Mouse (Mus musculus) midbrain, embryonic 11.5 days (tissue): Measurements from ENCODE around the gene Sec61b. TPM values are rescaled to one million over a fixed set of nuclear protein-coding genes. Genes with fewer than 3 reads are reported as not detected.

Source experiments
- ATAC-seq: fragments of 200-750 bp; cut with Nextera tagmentation; 2 replicates; pipeline ENCODE4 v1.8.0; 2017; ENCODE audit warnings: moderate TSS enrichment, moderate library complexity; ENCODE audit not compliant: low FRiP score
- DNase-seq: peaks from one replicate; pipeline ENCODE4 v3.0.0; 2015; ENCODE audit warnings: low spot score; ENCODE audit errors: missing footprints
- H3K27ac ChIP-seq: fragments of 300-500 bp; sonication (generic); 2 replicates; pipeline ENCODE4 v1.5.1; 2014; ENCODE audit warnings: low read depth, low read length
- H3K27me3 ChIP-seq: fragments of 300-500 bp; sonication (generic); 2 replicates; pipeline ENCODE4 v1.6.1; 2014; ENCODE audit warnings: mild to moderate bottlenecking, low read length, moderate library complexity, mixed read lengths; ENCODE audit not compliant: control insufficient read depth, insufficient read depth
- H3K36me3 ChIP-seq: fragments of 300-500 bp; sonication (generic); 2 replicates; pipeline ENCODE4 v1.6.1; 2014; ENCODE audit warnings: mild to moderate bottlenecking, low read length, moderate library complexity, mixed read lengths; ENCODE audit not compliant: control insufficient read depth, insufficient read depth
- H3K4me1 ChIP-seq: fragments of 300-500 bp; sonication (generic); 2 replicates; pipeline ENCODE4 v1.6.1; 2014; ENCODE audit warnings: low read length; ENCODE audit not compliant: control insufficient read depth, insufficient read depth
- H3K4me2 ChIP-seq: fragments of 300-500 bp; sonication (generic); 2 replicates; pipeline ENCODE4 v1.6.1; 2014; ENCODE audit warnings: mild to moderate bottlenecking, moderate library complexity
- H3K4me3 ChIP-seq: fragments of 300-500 bp; sonication (generic); 2 replicates; pipeline ENCODE4 v1.5.1; 2014; ENCODE audit warnings: low read depth, low read length
- H3K9ac ChIP-seq: fragments of 300-500 bp; sonication (generic); 2 replicates; pipeline ENCODE4 v1.6.1; 2014; ENCODE audit warnings: low read length
- H3K9me3 ChIP-seq: fragments of 300-500 bp; sonication (generic); 2 replicates; pipeline ENCODE4 v1.6.1; 2016; ENCODE audit warnings: low read length; ENCODE audit not compliant: control insufficient read depth
- WGBS: fragments of 180-500 bp; shearing (Covaris S2); extraction: QIAGEN DNeasy Blood & Tissue Kit; methylation state at CpG from one replicate; pipeline ENCODE4 v1.1.7; 2014; 5-methylcytosine and 5-hydroxymethylcytosine counted together
- polyA plus RNA-seq: library from polyadenylated mRNA; unstranded; fragments of >200 nt; fragmentation: Nextera tagmentation; extraction: Ambion mirVana; gene quantifications from 2 replicates; pipeline ENCODE4 v1.2.1, GENCODE M21; 2014

The Sec61b gene
- polyA plus RNA-seq, 1 experiment from 2014 or later: 364 TPM

DNA sequence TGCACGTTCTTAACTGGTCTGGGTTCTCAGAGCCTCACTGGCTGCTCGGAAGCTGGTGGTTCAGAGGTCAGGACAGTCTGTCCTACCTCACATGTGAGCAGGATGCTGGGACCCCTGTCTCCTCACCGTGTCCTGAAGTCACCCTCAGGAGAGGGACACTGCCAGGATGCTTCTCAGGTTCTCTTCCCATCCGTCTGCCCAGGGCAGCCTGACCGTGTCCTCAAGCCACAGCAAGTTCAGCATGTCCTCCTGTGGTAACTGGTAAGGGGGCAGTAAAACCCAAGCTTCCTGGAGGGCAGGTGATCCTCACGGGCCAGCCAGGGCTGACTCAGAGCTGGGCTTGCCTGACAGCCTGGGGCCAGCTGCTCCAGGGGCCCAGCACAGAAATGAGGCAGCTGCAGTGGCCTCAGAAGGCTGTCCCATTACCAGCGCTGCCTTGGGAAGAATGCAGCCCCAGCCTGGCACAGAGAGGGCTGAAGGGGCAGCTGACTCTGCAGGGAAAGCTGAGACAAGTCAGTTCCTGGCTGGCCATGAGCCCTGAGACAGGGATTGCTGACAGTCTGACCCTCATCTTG is 23.4 kb downstream of the Sec61b start:
- Histone ChIP-seq H3K36me3 (no peaks in the 10 kb centered on the region), H3K4me3 (no peak overlapping the region), H3K27ac (no peak overlapping the region), H3K4me2 (no peak overlapping the region), H3K27me3 (no peaks in the 10 kb centered on the region), H3K9me3 (no peaks in the 10 kb centered on the region), H3K9ac (no peak overlapping the region), H3K4me1 (no peaks in the 10 kb centered on the region)
- no peak for ATAC-seq
- DNase-seq: no peak
- WGBS: 76% methylated on average over 7 of the region's 7 CpGs

DNA sequence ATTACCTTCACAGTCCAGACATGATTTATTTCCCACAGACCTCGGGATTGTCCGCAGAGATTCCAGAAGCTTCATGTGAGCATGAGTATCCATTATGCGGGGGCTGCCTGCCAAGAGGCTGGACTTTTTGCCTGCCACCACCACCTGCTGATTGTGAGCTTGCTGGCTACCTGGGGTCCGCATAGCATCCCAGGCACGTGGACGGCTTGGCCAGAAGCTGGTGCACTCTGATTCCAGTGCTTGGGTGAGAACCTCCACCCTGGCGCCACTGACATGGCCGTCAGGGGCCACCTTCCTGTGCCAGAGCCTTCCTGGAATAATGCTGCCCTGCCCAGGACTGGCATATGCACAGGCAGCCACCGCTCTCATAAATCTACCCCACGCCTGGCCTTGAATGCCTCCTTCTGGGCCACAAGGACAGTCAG is 24.7 kb downstream of the Sec61b start:
- Histone ChIP-seq H3K9me3 (no peaks in the 10 kb centered on the region), H3K36me3 (no peaks in the 10 kb centered on the region), H3K27me3 (no peaks in the 10 kb centered on the region), H3K9ac (no peak overlapping the region), H3K4me1 (no peaks in the 10 kb centered on the region), H3K4me3 (no peak overlapping the region), H3K27ac (no peak overlapping the region), H3K4me2 (no peak overlapping the region)
- ATAC-seq (no peak), DNase-seq (no peak)
- 83% methylated on average over 10 of the region's 10 CpGs for WGBS

DNA sequence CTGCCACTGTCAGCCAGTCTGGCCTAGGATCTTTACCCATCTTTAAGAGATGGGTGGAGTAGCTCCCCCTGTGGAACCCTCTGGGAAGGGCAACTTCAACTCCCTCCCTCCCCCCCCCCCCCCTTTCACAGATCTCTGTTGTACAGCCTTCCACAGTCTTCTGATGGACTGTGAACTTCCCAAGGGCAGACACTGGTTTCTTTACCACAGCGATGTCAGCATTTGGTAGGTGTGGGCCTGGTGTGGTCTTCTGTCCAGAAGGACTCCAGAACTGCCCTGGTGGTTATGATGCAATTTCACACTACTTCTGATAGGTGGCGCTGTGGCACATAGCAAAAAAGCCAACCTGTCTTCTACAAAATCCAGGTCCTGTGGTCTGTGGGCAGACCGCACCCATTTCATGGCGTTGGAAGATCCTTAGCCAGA is 28.1 kb downstream of the Sec61b start:
- Histone ChIP-seq H3K4me3 (no peak overlapping the region), H3K4me2 (no peak overlapping the region), H3K4me1 (no peaks in the 10 kb centered on the region), H3K9ac (no peak overlapping the region), H3K36me3 (no peaks in the 10 kb centered on the region), H3K27ac (no peak overlapping the region), H3K9me3 (no peaks in the 10 kb centered on the region), H3K27me3 (no peaks in the 10 kb centered on the region)
- DNase-seq (peak; percentile 90), ATAC-seq (peak; percentile 61; the same call in 1 of the 2 replicates)
- WGBS: 33% methylated on average over 4 of the region's 4 CpGs

DNA sequence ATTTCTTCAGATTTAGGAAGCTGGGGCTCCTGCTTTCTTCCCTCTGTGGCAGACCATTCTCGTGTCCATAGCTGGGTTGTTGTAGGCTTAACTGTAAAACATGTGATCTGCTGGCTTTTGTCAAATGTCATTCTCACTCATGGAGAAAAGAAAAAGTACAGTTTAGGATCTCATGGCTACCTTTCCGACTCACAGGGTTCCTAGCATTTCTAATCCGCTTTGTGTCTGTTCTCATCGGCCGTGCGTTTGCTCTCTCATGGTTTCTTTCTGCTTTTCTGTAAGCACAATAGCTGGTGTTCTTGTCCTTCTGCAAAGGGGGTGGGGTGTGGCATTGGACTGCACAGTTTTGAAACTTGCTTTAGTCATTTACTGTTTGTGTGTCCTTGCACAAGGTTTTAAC is 28.6 kb downstream of the Sec61b start:
- no peak for ATAC-seq
- Histone ChIP-seq H3K27ac (no peak overlapping the region), H3K4me2 (no peak overlapping the region), H3K9me3 (no peaks in the 10 kb centered on the region), H3K36me3 (no peaks in the 10 kb centered on the region), H3K4me1 (no peaks in the 10 kb centered on the region), H3K27me3 (no peaks in the 10 kb centered on the region), H3K9ac (no peak overlapping the region), H3K4me3 (no peak overlapping the region)
- DNase-seq: peak; percentile 86
- 83% methylated on average over 6 of the region's 6 CpGs for WGBS

DNA sequence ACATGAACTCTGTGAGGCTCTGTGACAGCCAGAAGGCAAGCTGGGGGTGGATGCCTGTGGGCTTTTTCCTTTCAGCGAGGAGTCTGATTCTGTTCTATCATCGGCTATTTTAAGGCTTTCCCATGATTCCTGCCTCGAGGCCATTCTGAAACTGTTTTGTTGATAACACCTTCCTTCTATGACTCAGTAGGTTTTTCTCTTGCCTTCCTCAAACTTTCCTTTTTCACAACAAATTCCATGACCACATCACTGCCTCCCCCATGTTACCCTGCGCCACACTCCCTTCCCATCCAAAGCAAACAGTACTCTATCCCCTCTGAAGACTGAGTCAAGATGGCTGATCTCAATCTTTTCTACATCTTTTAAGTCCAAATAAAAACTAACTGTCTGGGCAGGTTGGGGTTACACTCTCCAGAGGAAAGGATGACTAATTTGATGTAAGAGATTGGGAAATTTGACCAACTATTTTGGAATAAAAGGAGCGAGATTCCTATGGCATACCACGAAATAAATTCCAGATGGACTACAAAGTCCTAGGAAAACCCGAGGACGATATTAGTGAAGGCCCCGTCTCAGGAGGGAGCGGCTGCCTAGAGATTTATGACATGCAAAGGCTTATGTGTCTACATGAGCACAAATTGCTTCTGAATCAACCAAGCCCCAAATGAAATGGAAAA is 30.5 kb downstream of the Sec61b start:
- Histone ChIP-seq H3K4me2 (no peak overlapping the region), H3K27me3 (no peaks in the 10 kb centered on the region), H3K27ac (no peak overlapping the region), H3K9me3 (no peaks in the 10 kb centered on the region), H3K4me1 (no peaks in the 10 kb centered on the region), H3K36me3 (no peaks in the 10 kb centered on the region), H3K9ac (no peak overlapping the region), H3K4me3 (no peak overlapping the region)
- DNase-seq (no peak), ATAC-seq (no peak)
- 85% methylated on average over 10 of the region's 10 CpGs for WGBS

DNA sequence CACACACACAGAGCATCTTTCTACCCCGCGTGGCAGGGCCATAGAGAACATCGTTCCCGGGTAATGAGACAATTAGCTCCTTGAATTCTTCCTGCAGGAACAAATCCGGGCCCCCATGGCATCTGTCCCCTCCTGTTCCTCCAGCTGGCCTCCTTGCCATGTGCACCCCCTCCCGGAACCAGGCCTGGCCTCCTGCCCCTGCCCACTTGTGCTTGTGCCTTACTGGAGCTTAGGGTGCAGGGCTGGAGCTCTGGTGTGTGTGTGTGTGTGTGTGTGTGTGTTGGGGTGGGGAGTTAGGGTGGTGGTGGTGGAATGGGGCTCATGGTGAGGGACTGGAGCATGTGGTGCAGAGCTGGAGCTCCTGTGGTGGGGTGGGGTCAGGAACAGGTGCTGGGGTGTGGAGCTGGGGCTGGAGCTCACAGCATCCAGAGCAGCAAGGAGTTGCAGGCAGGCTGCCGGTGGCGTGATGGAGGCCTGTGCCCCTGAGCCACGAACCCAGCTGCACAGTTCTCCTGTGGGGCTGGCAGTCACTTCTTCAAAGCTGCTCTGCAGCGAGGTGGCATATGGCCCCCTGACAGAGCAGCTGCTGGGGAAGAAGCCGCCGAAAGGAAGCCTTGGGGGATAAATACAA is 44.2 kb downstream of the Sec61b start:
- H3K27me3 ChIP-seq: no peaks in the 10 kb centered on the region
- no peak overlapping the region for H3K9ac ChIP-seq
- H3K4me2 ChIP-seq: no peak overlapping the region
- H3K9me3 ChIP-seq: no peaks in the 10 kb centered on the region
- H3K36me3 ChIP-seq: no peaks in the 10 kb centered on the region
- no peak overlapping the region for H3K4me3 ChIP-seq
- 67% methylated on average over 12 of the region's 12 CpGs for WGBS
- no peaks in the 10 kb centered on the region for H3K4me1 ChIP-seq
- DNase-seq (peak; percentile 77), ATAC-seq (peak; percentile 35; the same call in 1 of the 2 replicates)
- H3K27ac ChIP-seq: no peak overlapping the region

DNA sequence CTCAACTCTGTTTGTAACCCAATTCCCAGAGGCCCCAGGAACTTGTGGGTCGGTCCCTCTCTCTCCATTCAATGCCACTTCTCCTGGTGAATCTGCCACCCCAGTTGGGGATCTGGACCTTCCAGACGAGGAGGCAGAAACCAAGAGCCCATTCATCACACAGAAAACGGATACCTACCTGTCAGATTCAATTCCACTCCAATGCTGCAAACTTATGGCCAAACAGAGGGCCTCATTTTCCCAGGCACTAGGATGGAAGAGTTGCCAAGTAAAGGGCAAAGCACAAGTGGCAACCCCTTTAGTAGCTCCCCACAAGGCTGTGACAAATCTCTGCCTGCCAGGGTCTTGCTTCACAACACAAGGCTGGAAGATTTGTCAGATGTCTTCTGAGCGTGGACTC is 45.6 kb downstream of the Sec61b start:
- DNase-seq: peak; percentile 14
- no peaks in the 10 kb centered on the region for H3K9me3 ChIP-seq
- no peak overlapping the region for H3K4me3 ChIP-seq
- H3K27me3 ChIP-seq: no peaks in the 10 kb centered on the region
- H3K4me2 ChIP-seq: no peak overlapping the region
- no peak for ATAC-seq
- no peaks in the 10 kb centered on the region for H3K36me3 ChIP-seq
- H3K9ac ChIP-seq: no peak overlapping the region
- no peaks in the 10 kb centered on the region for H3K4me1 ChIP-seq
- 76% methylated on average over 4 of the region's 4 CpGs for WGBS
- H3K27ac ChIP-seq: no peak overlapping the region

DNA sequence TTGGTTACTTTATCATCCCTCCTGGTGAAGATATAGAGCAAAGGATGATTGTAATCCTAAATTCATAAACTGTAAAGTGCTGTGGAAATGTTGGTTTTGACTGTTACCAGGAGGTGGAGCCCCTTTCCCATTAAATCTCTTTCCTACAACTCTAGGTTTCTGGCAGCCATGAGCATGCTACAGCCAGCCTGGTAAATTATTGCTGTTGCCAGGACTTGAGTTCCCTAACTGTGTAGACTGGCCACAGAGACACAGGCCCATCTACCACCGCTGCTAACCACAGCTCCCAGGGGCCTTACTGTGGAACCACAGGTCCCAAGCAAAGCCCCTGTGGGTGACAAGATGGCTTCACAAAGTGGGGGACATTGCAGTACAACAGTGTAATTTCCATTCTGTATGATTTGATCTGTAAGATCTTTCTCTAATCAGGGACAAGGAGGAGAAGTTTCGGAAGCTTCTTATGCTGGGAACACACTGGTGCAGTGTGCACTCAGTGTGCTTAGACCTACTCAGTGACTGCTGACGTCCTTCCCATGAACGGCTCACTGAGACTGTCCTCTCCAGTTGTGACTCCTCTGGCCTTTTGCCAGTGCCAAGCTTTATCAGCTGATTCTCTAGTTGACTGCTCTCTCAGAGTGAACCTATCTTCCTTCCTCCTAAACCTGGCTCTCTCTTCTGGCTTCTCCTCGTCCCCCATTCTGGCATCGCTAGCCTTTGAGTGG is 47.6 kb downstream of the Sec61b start:
- Histone ChIP-seq H3K4me1 (no peaks in the 10 kb centered on the region), H3K9ac (no peak overlapping the region), H3K36me3 (no peaks in the 10 kb centered on the region), H3K27me3 (no peaks in the 10 kb centered on the region), H3K9me3 (no peaks in the 10 kb centered on the region), H3K4me2 (no peak overlapping the region), H3K4me3 (no peak overlapping the region), H3K27ac (no peak overlapping the region)
- 89% methylated on average over 6 of the region's 6 CpGs for WGBS
- ATAC-seq: no peak
- peak; percentile 85 for DNase-seq

DNA sequence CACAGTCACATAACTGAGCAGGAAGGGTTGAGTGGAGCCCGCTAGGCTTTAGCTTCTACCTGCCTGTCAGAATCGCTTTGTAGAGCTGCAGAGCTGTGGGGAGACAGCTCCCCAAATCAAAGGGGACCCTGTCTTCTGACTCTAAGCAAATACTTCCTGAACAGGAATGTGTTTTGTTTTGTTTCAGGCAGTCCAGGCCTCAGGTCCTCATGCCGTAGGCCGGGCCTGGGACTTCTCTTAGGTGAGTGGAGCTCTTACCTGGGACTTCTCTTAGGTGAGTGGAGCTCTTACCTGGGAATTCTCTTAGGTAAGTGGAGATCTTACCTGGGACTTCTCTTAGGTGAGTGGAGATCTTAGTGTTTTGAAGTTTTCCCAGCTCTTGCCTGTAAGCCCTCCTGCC is 55.4 kb downstream of the Sec61b start:
- Histone ChIP-seq H3K4me1 (no peaks in the 10 kb centered on the region), H3K9me3 (no peaks in the 10 kb centered on the region), H3K36me3 (no peaks in the 10 kb centered on the region), H3K4me2 (no peak overlapping the region), H3K27me3 (no peaks in the 10 kb centered on the region), H3K27ac (no peak overlapping the region), H3K9ac (no peak overlapping the region), H3K4me3 (no peak overlapping the region)
- 85% methylated on average over 4 of the region's 4 CpGs for WGBS
- ATAC-seq (no peak), DNase-seq (peak; percentile 70)
